Mouse (Mus musculus) G1E (cell line): ENCODE measurements around the gene Mtf1.

Experiments
- CTCF ChIP-seq: IDR thresholded peaks from 2 replicates; pipeline ENCODE4 v1.5.1; 2012; ENCODE audit warnings: low read depth, low read length, inconsistent platforms, mixed read lengths
- GATA1 ChIP-seq: IDR thresholded peaks from 2 replicates; pipeline ENCODE4 v1.6.1; 2012; ENCODE audit warnings: borderline replicate concordance, low read length, inconsistent platforms, mixed read lengths
- TAL1 ChIP-seq: conservative IDR thresholded peaks from 2 replicates; pipeline ENCODE4 v1.6.1; 2012; ENCODE audit warnings: low read depth, low read length, inconsistent platforms, mixed read lengths

DNA sequence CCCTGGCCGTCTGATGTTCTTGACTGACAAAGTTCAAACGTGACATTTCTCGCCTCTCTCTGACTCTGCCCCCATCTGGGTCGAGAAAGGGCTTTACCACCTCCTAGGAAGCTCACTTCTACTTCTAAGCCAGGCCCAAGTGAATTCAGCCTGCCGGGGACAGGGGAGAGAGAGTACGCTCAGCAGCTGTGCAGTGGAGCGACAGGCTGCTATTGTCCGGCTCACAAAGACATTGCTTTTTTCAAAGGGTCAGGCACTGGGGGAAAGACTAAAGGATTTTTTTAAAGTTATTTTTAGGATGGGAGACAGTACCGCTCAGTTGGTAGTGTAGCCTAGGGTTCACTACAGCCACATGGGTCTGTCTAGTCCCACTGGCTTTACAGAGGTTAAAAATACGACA lies 96.5 kb downstream of the Mtf1 start:
- TF ChIP-seq CTCF (no peak), GATA1 (no peak), TAL1 (no peak)
